Mouse (Mus musculus) hindbrain, embryonic 15.5 days (tissue): ENCODE data around the gene Eefsec. TPM values are rescaled to one million over a fixed set of nuclear protein-coding genes. Genes with fewer than 3 reads are reported as not detected.

Source experiments
- ATAC-seq: fragments of 200-750 bp; cut with Nextera tagmentation; 2 replicates; pipeline ENCODE4 v1.8.0; 2017; ENCODE audit warnings: low read depth, moderate number of reproducible peaks, moderate TSS enrichment; ENCODE audit not compliant: low FRiP score
- H3K27ac ChIP-seq: fragments of 300-500 bp; sonication (generic); replicated peaks from 2 replicates; pipeline ENCODE4 v1.5.1; 2015; ENCODE audit warnings: mild to moderate bottlenecking, inconsistent platforms
- H3K27me3 ChIP-seq: fragments of 300-500 bp; sonication (generic); 2 replicates; pipeline ENCODE4 v1.6.1; 2015; ENCODE audit warnings: control low read depth, inconsistent platforms
- H3K36me3 ChIP-seq: fragments of 300-500 bp; sonication (generic); 2 replicates; pipeline ENCODE4 v1.6.1; 2015; ENCODE audit warnings: control low read depth, inconsistent platforms
- H3K4me1 ChIP-seq: fragments of 300-500 bp; sonication (generic); replicated peaks from 2 replicates; pipeline ENCODE4 v1.6.1; 2015; ENCODE audit warnings: control low read depth, inconsistent platforms
- H3K4me2 ChIP-seq: fragments of 300-500 bp; sonication (generic); 2 replicates; pipeline ENCODE4 v1.6.1; 2015; ENCODE audit warnings: moderate library complexity, mild to moderate bottlenecking, inconsistent platforms
- H3K4me3 ChIP-seq: fragments of 300-500 bp; sonication (generic); 2 replicates; pipeline ENCODE4 v1.5.1; 2015; ENCODE audit warnings: mild to moderate bottlenecking, inconsistent platforms
- H3K9ac ChIP-seq: fragments of 300-500 bp; sonication (generic); 2 replicates; pipeline ENCODE4 v1.6.1; 2015; ENCODE audit warnings: inconsistent platforms
- H3K9me3 ChIP-seq: fragments of 300-500 bp; sonication (generic); 2 replicates; pipeline ENCODE4 v1.6.1; 2016; ENCODE audit warnings: control low read depth, inconsistent platforms
- WGBS: fragments of 180-500 bp; shearing (Covaris S2); methylation state at CpG from one replicate; pipeline ENCODE4 v1.1.7; 2015; 5-methylcytosine and 5-hydroxymethylcytosine counted together
- polyA plus RNA-seq: library from polyadenylated mRNA; unstranded; fragments of >200 nt; fragmentation: Nextera tagmentation; extraction: Ambion mirVana; gene quantifications from 2 replicates; pipeline ENCODE4 v1.2.1, GENCODE M21; 2015

Eefsec gene
- polyA plus RNA-seq, 1 experiment from 2014 or later, result 26.6 TPM

GRCm38 (mm10) chr6:88363475-88364012 is 82.8 kb downstream of the Eefsec start:
- H3K9me3 ChIP-seq, result no peaks in the 10 kb centered on the region
- H3K27me3 ChIP-seq, result no peaks in the 10 kb centered on the region
- H3K4me2 ChIP-seq, result no peak overlapping the region
- no peak overlapping the region for H3K4me3 ChIP-seq
- WGBS, result 83% methylated on average over 1 of the region's 1 CpGs
- no peak for ATAC-seq
- H3K4me1 ChIP-seq, result no peaks in the 10 kb centered on the region
- H3K27ac ChIP-seq, result no peak overlapping the region
- no peaks in the 10 kb centered on the region for H3K36me3 ChIP-seq
- H3K9ac ChIP-seq, result no peak overlapping the region

GRCm38 (mm10) chr6:88361096-88361495 is 85.2 kb downstream of the Eefsec start:
- Histone ChIP-seq H3K4me1 (no peaks in the 10 kb centered on the region), H3K4me2 (no peak overlapping the region), H3K27me3 (no peaks in the 10 kb centered on the region), H3K36me3 (no peaks in the 10 kb centered on the region), H3K4me3 (no peak overlapping the region), H3K9ac (no peak overlapping the region), H3K9me3 (no peaks in the 10 kb centered on the region), H3K27ac (no peak overlapping the region)
- WGBS, result 87% methylated on average over 1 of the region's 1 CpGs
- ATAC-seq, result no peak

GRCm38 (mm10) chr6:88358210-88358609 is 88.1 kb downstream of the Eefsec start:
- no peak for ATAC-seq
- Histone ChIP-seq H3K36me3 (no peaks in the 10 kb centered on the region), H3K4me3 (no peak overlapping the region), H3K4me2 (no peak overlapping the region), H3K9me3 (no peaks in the 10 kb centered on the region), H3K9ac (no peak overlapping the region), H3K4me1 (no peaks in the 10 kb centered on the region), H3K27ac (no peak overlapping the region), H3K27me3 (no peaks in the 10 kb centered on the region)

DNA sequence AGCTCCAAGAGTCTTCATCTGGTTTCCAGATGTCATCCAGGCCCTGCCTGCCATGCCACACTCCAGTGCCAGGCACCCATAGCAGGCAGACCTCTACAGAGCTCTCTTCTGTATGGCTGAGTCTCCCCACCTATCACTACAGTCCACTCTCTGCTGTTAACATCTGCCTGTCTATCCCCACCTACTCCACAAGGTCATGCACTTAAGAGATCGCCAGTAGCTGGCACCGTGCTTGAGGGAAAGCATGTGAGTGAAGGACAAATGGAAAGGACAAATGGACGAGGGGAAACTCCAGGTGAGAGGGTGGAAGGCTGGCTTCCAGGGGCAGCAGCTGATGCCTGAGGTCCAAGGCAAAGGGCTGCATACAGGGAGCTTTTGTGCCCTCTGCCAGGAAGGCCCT is 90.5 kb downstream of the Eefsec start:
- no peak for ATAC-seq
- no peak overlapping the region for H3K27ac ChIP-seq
- H3K4me2 ChIP-seq, result no peak overlapping the region
- H3K4me1 ChIP-seq, result no peaks in the 10 kb centered on the region
- no peaks in the 10 kb centered on the region for H3K9me3 ChIP-seq
- no peak overlapping the region for H3K4me3 ChIP-seq
- H3K27me3 ChIP-seq, result no peaks in the 10 kb centered on the region
- H3K9ac ChIP-seq, result no peak overlapping the region
- WGBS, result 89% methylated on average over 3 of the region's 3 CpGs
- H3K36me3 ChIP-seq, result no peaks in the 10 kb centered on the region

- 66% methylated on average over 4 of the region's 4 CpGs for WGBS
- no peak overlapping the region for H3K9ac ChIP-seq
- no peak overlapping the region for H3K4me3 ChIP-seq
- no peaks in the 10 kb centered on the region for H3K36me3 ChIP-seq
- H3K4me2 ChIP-seq, result no peak overlapping the region
- no peaks in the 10 kb centered on the region for H3K27me3 ChIP-seq
- no peak overlapping the region for H3K27ac ChIP-seq
- no peak for ATAC-seq
- H3K9me3 ChIP-seq, result no peaks in the 10 kb centered on the region
- H3K4me1 ChIP-seq, result no peaks in the 10 kb centered on the region
These were observed 93.8 kb downstream of the Eefsec start for GRCm38 (mm10) chr6:88352541-88352940.

DNA sequence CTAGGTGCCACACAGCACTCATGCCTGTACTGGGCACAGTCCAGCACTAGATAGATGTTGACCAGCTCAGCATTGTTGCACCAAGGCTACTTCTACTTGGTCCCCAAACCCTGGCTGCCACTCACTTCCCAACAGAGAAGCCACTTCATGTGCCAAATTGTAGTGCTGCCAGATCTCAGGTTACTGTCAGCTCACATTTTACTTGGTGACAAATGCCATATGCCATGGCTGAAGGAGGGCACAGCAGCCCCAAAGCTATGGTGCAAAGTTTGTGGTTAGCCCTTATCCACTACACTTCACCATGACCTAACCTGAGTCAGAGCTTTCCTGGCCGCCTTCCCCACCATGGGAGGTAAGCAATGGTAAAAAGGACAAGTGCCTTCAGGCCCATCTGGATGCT is 99.6 kb downstream of the Eefsec start:
- Histone ChIP-seq H3K4me3 (no peak overlapping the region), H3K9me3 (no peaks in the 10 kb centered on the region), H3K4me2 (no peak overlapping the region), H3K9ac (no peak overlapping the region), H3K36me3 (no peaks in the 10 kb centered on the region), H3K4me1 (peaks cover 28% of the 10 kb centered on the region), H3K27ac (no peak overlapping the region), H3K27me3 (no peaks in the 10 kb centered on the region)
- 96% methylated on average over 1 of the region's 1 CpGs for WGBS
- ATAC-seq, result no peak

GRCm38 (mm10) chr6:88345311-88345710 is 101.0 kb downstream of the Eefsec start:
- ATAC-seq, result no peak
- no peak overlapping the region for H3K9ac ChIP-seq
- H3K4me1 ChIP-seq, result peaks cover 28% of the 10 kb centered on the region
- H3K4me3 ChIP-seq, result no peak overlapping the region
- 54% methylated on average over 2 of the region's 2 CpGs for WGBS
- no peaks in the 10 kb centered on the region for H3K36me3 ChIP-seq
- H3K9me3 ChIP-seq, result no peaks in the 10 kb centered on the region
- no peaks in the 10 kb centered on the region for H3K27me3 ChIP-seq
- no peak overlapping the region for H3K27ac ChIP-seq
- H3K4me2 ChIP-seq, result no peak overlapping the region

DNA sequence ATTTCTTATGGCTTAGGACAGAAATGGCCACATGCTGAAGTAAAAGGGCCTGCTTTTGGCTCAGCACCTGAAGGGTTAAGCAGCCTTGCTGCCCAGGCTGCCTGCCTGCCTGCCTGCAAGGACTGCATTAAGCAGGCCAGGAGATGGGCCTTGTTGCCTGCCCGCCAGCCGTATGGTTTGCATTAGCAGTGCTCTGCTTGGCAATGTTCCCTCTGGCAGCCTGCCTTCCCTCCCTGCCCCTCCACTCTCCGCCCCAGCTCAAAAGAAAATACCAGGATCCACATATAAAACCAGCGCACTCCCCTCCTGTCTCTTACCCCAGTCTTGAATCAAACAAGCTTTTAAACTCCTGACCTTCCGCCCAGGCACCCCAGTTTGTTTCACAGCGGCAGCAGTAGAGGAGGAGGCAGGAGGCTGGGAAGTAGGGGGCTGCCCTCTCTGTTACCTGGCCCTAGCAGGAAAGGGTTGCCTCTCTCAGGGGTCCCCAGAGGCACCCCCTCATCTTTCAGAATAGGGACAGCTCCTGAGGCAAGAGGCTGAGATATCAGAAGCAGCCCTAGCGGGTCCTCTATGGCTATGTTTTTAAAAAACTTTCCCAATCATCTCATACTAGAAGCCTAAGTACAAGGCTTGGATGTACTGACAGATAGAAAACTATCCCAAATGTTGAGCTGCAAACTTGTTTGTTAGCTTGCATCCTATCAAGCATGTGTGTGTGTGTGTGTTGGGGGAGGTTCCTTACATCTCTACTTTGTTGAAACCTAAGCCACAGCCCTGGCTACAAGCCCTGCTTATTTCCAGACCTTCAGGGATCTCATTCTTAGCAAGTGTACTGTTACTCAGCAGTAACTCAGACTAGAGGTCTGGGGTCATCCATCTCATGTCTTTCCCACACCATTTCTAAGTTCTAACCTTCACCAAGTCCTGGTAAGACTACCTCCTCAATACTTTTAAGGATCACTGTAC is 102.6 kb downstream of the Eefsec start:
- peak; percentile 91 for ATAC-seq
- Histone ChIP-seq H3K9ac (no peak overlapping the region), H3K9me3 (no peaks in the 10 kb centered on the region), H3K4me2 (peak overlapping the region; percentile 12; the same call in 1 of the 2 replicates), H3K4me1 (peaks cover 28% of the 10 kb centered on the region), H3K27ac (peak overlapping the region; percentile 41; the same call in 1 of the 2 replicates), H3K4me3 (no peak overlapping the region), H3K27me3 (no peaks in the 10 kb centered on the region), H3K36me3 (no peaks in the 10 kb centered on the region)
- WGBS, result 34% methylated on average over 7 of the region's 7 CpGs

- no peak overlapping the region for H3K9ac ChIP-seq
- no peaks in the 10 kb centered on the region for H3K9me3 ChIP-seq
- ATAC-seq, result 0 out of 2 replicates have a peak, but pooled peaks have one; percentile 12
- 81% methylated on average over 3 of the region's 3 CpGs for WGBS
- H3K27me3 ChIP-seq, result no peaks in the 10 kb centered on the region
- H3K4me1 ChIP-seq, result peaks cover 28% of the 10 kb centered on the region
- H3K27ac ChIP-seq, result 0 out of 2 replicates have a peak overlapping the region, but pooled peaks have one; percentile 41
- H3K36me3 ChIP-seq, result no peaks in the 10 kb centered on the region
- no peak overlapping the region for H3K4me2 ChIP-seq
- H3K4me3 ChIP-seq, result no peak overlapping the region
These were observed 103.4 kb downstream of the Eefsec start for GRCm38 (mm10) chr6:88342965-88343364.

DNA sequence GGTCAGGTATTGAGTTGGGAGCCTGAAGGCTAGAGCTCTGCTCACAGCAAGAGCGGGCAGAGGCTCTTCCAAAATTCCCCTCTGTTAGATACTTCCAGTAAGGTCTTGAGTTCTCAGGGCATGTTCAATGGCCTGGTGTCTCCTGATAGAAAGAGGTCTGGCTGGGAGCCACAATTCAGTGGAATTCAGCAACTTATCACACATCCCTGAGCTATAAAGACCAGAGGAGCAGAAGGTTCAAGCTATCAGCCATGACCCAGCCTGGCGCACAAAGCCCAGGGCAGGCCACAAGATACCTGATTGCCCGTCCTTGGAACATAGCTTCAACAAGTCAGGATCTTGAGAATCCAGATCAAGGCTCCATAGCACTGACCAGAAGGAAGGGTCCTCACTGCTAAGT is 105.2 kb downstream of the Eefsec start:
- no peak overlapping the region for H3K9ac ChIP-seq
- no peaks in the 10 kb centered on the region for H3K9me3 ChIP-seq
- no peak overlapping the region for H3K4me3 ChIP-seq
- no peak overlapping the region for H3K4me2 ChIP-seq
- H3K27ac ChIP-seq, result no peak overlapping the region
- H3K27me3 ChIP-seq, result no peaks in the 10 kb centered on the region
- peaks cover 28% of the 10 kb centered on the region for H3K4me1 ChIP-seq
- H3K36me3 ChIP-seq, result no peaks in the 10 kb centered on the region
- no peak for ATAC-seq
- WGBS, result 97% methylated on average over 3 of the region's 3 CpGs

- Histone ChIP-seq H3K4me3 (no peak overlapping the region), H3K27me3 (no peaks in the 10 kb centered on the region), H3K9me3 (no peaks in the 10 kb centered on the region), H3K9ac (no peak overlapping the region), H3K4me1 (peaks cover 23% of the 10 kb centered on the region), H3K36me3 (no peaks in the 10 kb centered on the region), H3K27ac (no peak overlapping the region), H3K4me2 (no peak overlapping the region)
- ATAC-seq, result no peak
- 93% methylated on average over 7 of the region's 7 CpGs for WGBS
These were observed 105.6 kb downstream of the Eefsec start for GRCm38 (mm10) chr6:88340761-88341160.

DNA sequence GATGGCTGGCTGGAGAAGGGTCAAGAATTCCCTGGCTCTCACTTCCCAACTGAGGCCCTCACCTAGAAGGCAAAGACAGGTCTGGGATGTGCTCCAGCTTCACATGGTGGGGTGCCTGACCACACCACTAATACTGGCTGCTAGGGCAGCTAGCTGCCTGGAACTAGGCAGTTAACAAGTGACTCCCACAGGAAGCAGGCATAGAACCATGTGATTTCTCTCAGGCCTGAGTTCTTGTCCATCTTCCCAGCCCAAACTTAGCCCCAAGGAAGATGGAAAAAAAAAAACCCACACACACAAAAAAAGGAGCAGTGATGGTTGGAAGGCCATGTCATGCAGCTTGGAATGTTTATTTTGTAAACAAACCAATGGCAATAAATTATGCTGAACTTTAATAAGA is 117.0 kb downstream of the Eefsec start:
- no peak for ATAC-seq
- Histone ChIP-seq H3K27me3 (no peaks in the 10 kb centered on the region), H3K36me3 (0 out of 2 replicates have a peak, but pooled peaks cover 3% of the 10 kb centered on the region), H3K4me3 (no peak overlapping the region), H3K9ac (no peak overlapping the region), H3K4me1 (no peaks in the 10 kb centered on the region), H3K27ac (no peak overlapping the region), H3K9me3 (no peaks in the 10 kb centered on the region), H3K4me2 (no peak overlapping the region)
